24 mouse cellular contexts compared by ENCODE assay signal in genomic region chr13:24383885-24384284, GRCm38 (mm10). TPM values are rescaled to one million over a fixed set of nuclear protein-coding genes. Genes with fewer than 3 reads are reported as not detected.
DNase-seq lines count a peak whose midpoint lies in the region; ATAC-seq and TF ChIP-seq lines count a peak whose summit lies in the region.
"Had no signal": no experiment of that assay in that cellular context is flagged by ENCODE, and none has a peak within 500 bp of the region (broad histone marks: within the 10 kb centered on the region; RNA-seq: fewer than 3 reads in every experiment).

No protein-coding gene starts in this region.

- 0 out of 2 replicates have a peak overlapping the region, but pooled peaks have one; percentile 6 for H3K27ac ChIP-seq in midbrain, embryonic 14.5 days (replicated peaks; ENCODE audit: low read depth, low read length)
- H3K27ac ChIP-seq in midbrain, embryonic 11.5 days (ENCODE audit: low read depth, low read length), result no peak overlapping the region
- no peak overlapping the region for H3K27ac ChIP-seq in forebrain, embryonic 11.5 days (ENCODE audit: low read depth, low read length)
- H3K27ac ChIP-seq in forebrain, embryonic 15.5 days (replicated peaks), result no peak overlapping the region
- H3K27ac ChIP-seq in thymus, adult 2 months (ENCODE audit: control insufficient read depth, insufficient read depth, low read length), result no peak overlapping the region
- H3K27ac ChIP-seq: embryonic facial prominence, embryonic 13.5 days; intestine, embryonic 15.5 days; layer of hippocampus, adult 2 months; liver, embryonic 13.5 days had no signal

- WGBS in midbrain, embryonic 14.5 days, result 51% methylated on average over 3 of the region's 3 CpGs
- WGBS in midbrain, embryonic 11.5 days, result 81% methylated on average over 3 of the region's 3 CpGs
- 42% methylated on average over 3 of the region's 3 CpGs for WGBS in forebrain, embryonic 11.5 days
- WGBS in forebrain, embryonic 15.5 days, result 11% methylated on average over 3 of the region's 3 CpGs
- 78% methylated on average over 3 of the region's 3 CpGs for WGBS in lung, adult 2 months
- 98% methylated on average over 3 of the region's 3 CpGs for WGBS in thymus, adult 2 months

- no peaks in the 10 kb centered on the region for H3K4me1 ChIP-seq in midbrain, embryonic 14.5 days (ENCODE audit: control insufficient read depth, insufficient read depth, low read length)
- no peaks in the 10 kb centered on the region for H3K4me1 ChIP-seq in midbrain, embryonic 11.5 days (ENCODE audit: control insufficient read depth, insufficient read depth, low read length)
- H3K4me1 ChIP-seq in forebrain, embryonic 11.5 days (replicated peaks; ENCODE audit: control insufficient read depth, insufficient read depth, low read length), result no peaks in the 10 kb centered on the region; the same call in 1 of the 2 replicates
- H3K4me1 ChIP-seq in forebrain, embryonic 15.5 days, result peaks cover 10% of the 10 kb centered on the region; the same call in 1 of the 2 replicates
- H3K4me1 ChIP-seq in lung, adult 2 months (ENCODE audit: control insufficient read depth, insufficient read depth, low read length), result no peaks in the 10 kb centered on the region
- peaks cover 15% of the 10 kb centered on the region for H3K4me1 ChIP-seq in thymus, adult 2 months (replicated peaks; ENCODE audit: control insufficient read depth, insufficient read depth, low read length)
- H3K4me1 ChIP-seq: embryonic facial prominence, embryonic 13.5 days; intestine, embryonic 15.5 days; liver, embryonic 13.5 days had no signal

- peak; percentile 39 for DNase-seq in midbrain, embryonic 14.5 days
- no peak for DNase-seq in midbrain, embryonic 11.5 days (ENCODE audit: low spot score, missing footprints)
- no peak for DNase-seq in forebrain, embryonic 11.5 days (ENCODE audit: low spot score)
- peak; percentile 45 for DNase-seq in retina, postnatal 7 days (ENCODE audit: low read depth, low spot score)
- no peak for DNase-seq in lung, adult 2 months
- no peak for DNase-seq in thymus, adult 2 months
- DNase-seq: adrenal gland, adult 8-10 months; cerebellum, adult 8-10 months; cerebellum, postnatal 36 days; embryo, embryonic 11 days; heart, postnatal 4 days; kidney, adult 9 months; kidney, postnatal 25 days; liver, embryonic 13.5 days; lung, embryonic 14.5 days; right cerebral cortex, adult 18-20 months; right cerebral cortex, postnatal 4 days; thymus, postnatal 36 days had no signal

- no peak for TF ChIP-seq POLR2A in lung, adult 2 months (IDR thresholded peaks at IDR 0.05; ENCODE audit: borderline replicate concordance, extremely low read depth, low read depth, low read length)
- no peak for TF ChIP-seq POLR2A in thymus, adult 2 months (IDR thresholded peaks at IDR 0.05; ENCODE audit: control insufficient read depth, extremely low read depth, insufficient read depth, low read length, poor library complexity)

- H3K9me3 ChIP-seq in midbrain, embryonic 14.5 days (ENCODE audit: control insufficient read depth, low read length), result no peaks in the 10 kb centered on the region
- no peaks in the 10 kb centered on the region for H3K9me3 ChIP-seq in midbrain, embryonic 11.5 days (ENCODE audit: control insufficient read depth, low read length)
- H3K9me3 ChIP-seq in forebrain, embryonic 11.5 days (ENCODE audit: control insufficient read depth, low read length), result no peaks in the 10 kb centered on the region
- no peaks in the 10 kb centered on the region for H3K9me3 ChIP-seq in forebrain, embryonic 15.5 days
- H3K9me3 ChIP-seq: embryonic facial prominence, embryonic 13.5 days; intestine, embryonic 15.5 days; liver, embryonic 13.5 days had no signal

- H3K36me3 ChIP-seq in midbrain, embryonic 14.5 days (ENCODE audit: control insufficient read depth, insufficient read depth, low read length), result no peaks in the 10 kb centered on the region
- no peaks in the 10 kb centered on the region for H3K36me3 ChIP-seq in midbrain, embryonic 11.5 days (ENCODE audit: control insufficient read depth, insufficient read depth, low read length)
- no peaks in the 10 kb centered on the region for H3K36me3 ChIP-seq in forebrain, embryonic 11.5 days (ENCODE audit: control insufficient read depth, insufficient read depth, low read length)
- no peaks in the 10 kb centered on the region for H3K36me3 ChIP-seq in forebrain, embryonic 15.5 days
- H3K36me3 ChIP-seq in thymus, adult 2 months (ENCODE audit: control insufficient read depth, insufficient read depth, low read length), result no peaks in the 10 kb centered on the region
- H3K36me3 ChIP-seq: embryonic facial prominence, embryonic 13.5 days; intestine, embryonic 15.5 days; liver, embryonic 13.5 days had no signal

- H3K27me3 ChIP-seq in midbrain, embryonic 14.5 days (ENCODE audit: control insufficient read depth, insufficient read depth, low read length), result no peaks in the 10 kb centered on the region
- H3K27me3 ChIP-seq in midbrain, embryonic 11.5 days (ENCODE audit: control insufficient read depth, insufficient read depth, low read length), result no peaks in the 10 kb centered on the region
- H3K27me3 ChIP-seq in forebrain, embryonic 11.5 days (ENCODE audit: control insufficient read depth, insufficient read depth, low read length), result no peaks in the 10 kb centered on the region
- H3K27me3 ChIP-seq in forebrain, embryonic 15.5 days, result no peaks in the 10 kb centered on the region
- H3K27me3 ChIP-seq in thymus, adult 2 months (ENCODE audit: control insufficient read depth, insufficient read depth, low read length), result no peaks in the 10 kb centered on the region
- H3K27me3 ChIP-seq: embryonic facial prominence, embryonic 13.5 days; intestine, embryonic 15.5 days; liver, embryonic 13.5 days had no signal

- no peak overlapping the region for H3K9ac ChIP-seq in midbrain, embryonic 14.5 days (replicated peaks; ENCODE audit: low read length)
- no peak overlapping the region for H3K9ac ChIP-seq in midbrain, embryonic 11.5 days (ENCODE audit: low read length)
- H3K9ac ChIP-seq in forebrain, embryonic 11.5 days (ENCODE audit: low read length), result no peak overlapping the region
- H3K9ac ChIP-seq in forebrain, embryonic 15.5 days (replicated peaks), result no peak overlapping the region
- H3K9ac ChIP-seq: embryonic facial prominence, embryonic 13.5 days; intestine, embryonic 15.5 days; liver, embryonic 13.5 days; lung, embryonic 14.5 days had no signal

- TF ChIP-seq CTCF in lung, adult 2 months (IDR thresholded peaks at IDR 0.05; ENCODE audit: insufficient read depth, low read length), result no peak
- no peak for TF ChIP-seq CTCF in thymus, adult 2 months (IDR thresholded peaks at IDR 0.05; ENCODE audit: borderline replicate concordance, control insufficient read depth, extremely low read depth, insufficient read depth, low read length, poor library complexity)

- no peak overlapping the region for H3K4me3 ChIP-seq in midbrain, embryonic 14.5 days (replicated peaks; ENCODE audit: low read depth, low read length)
- H3K4me3 ChIP-seq in midbrain, embryonic 11.5 days (ENCODE audit: low read depth, low read length), result no peak overlapping the region
- H3K4me3 ChIP-seq in forebrain, embryonic 11.5 days (ENCODE audit: low read depth, low read length), result no peak overlapping the region
- H3K4me3 ChIP-seq in forebrain, embryonic 15.5 days, result no peak overlapping the region
- no peak overlapping the region for H3K4me3 ChIP-seq in lung, adult 2 months (replicated peaks; ENCODE audit: extremely low read depth, low read depth, low read length)
- H3K4me3 ChIP-seq in thymus, adult 2 months (ENCODE audit: control insufficient read depth, insufficient read depth, low read length), result no peak overlapping the region
- H3K4me3 ChIP-seq: embryonic facial prominence, embryonic 13.5 days; erythroblast, embryonic 14.5 days; intestine, embryonic 15.5 days; layer of hippocampus, adult 2 months; liver, embryonic 13.5 days had no signal

- no peak for ATAC-seq in midbrain, embryonic 14.5 days (ENCODE audit: low FRiP score, low TSS enrichment)
- no peak for ATAC-seq in midbrain, embryonic 11.5 days (ENCODE audit: low FRiP score)
- peak; percentile 67; the same call in 1 of the 2 replicates for ATAC-seq in forebrain, embryonic 11.5 days (replicated peaks; ENCODE audit: low FRiP score)
- peak; percentile 63 for ATAC-seq in forebrain, embryonic 15.5 days (replicated peaks)
- ATAC-seq: activated CD4-positive, CD25-positive, alpha-beta regulatory T cell, adult 4 months; intestine, embryonic 15.5 days had no signal

- H3K4me2 ChIP-seq in midbrain, embryonic 14.5 days (ENCODE audit: low read length), result no peak overlapping the region
- H3K4me2 ChIP-seq in midbrain, embryonic 11.5 days, result no peak overlapping the region
- no peak overlapping the region for H3K4me2 ChIP-seq in forebrain, embryonic 11.5 days (ENCODE audit: low read depth, low read length, severe bottlenecking)
- H3K4me2 ChIP-seq in forebrain, embryonic 15.5 days (replicated peaks), result no peak overlapping the region
- H3K4me2 ChIP-seq: embryonic facial prominence, embryonic 13.5 days; intestine, embryonic 15.5 days; liver, embryonic 13.5 days; lung, embryonic 14.5 days had no signal

RNA-seq across cellular contexts. Expression of gene Cmah, which starts 56.7 kb away (rescaled TPM):
- polyA plus RNA-seq in midbrain, embryonic 14.5 days (2014; fragmentation: Nextera tagmentation; extraction: Ambion mirVana), result 0.14 TPM in 1 of 2 replicates, not detected in the other
- polyA plus RNA-seq in midbrain, embryonic 11.5 days (2014; fragmentation: Nextera tagmentation; extraction: Ambion mirVana), result 0.37 and 0.40 TPM in 2 replicates
- 0.37 and 0.45 TPM in 2 replicates for polyA plus RNA-seq in forebrain, embryonic 11.5 days (2014; fragmentation: Nextera tagmentation; extraction: Ambion mirVana)
- polyA plus RNA-seq in forebrain, embryonic 15.5 days (2015; fragmentation: Nextera tagmentation; extraction: Ambion mirVana), result 0.11 and 0.22 TPM in 2 replicates
- polyA plus RNA-seq in lung, adult 2 months (2012; rRNA removed), result 2.7 and 3.5 TPM in 2 replicates
- 14.7 and 15.0 TPM in 2 replicates for polyA plus RNA-seq in thymus, adult 2 months (2012; rRNA removed)

Comparison
In these comparisons a context has a peak if more than half of its experiments do, and no peak if none do; other contexts are left out.
1. DNase-seq: peak in midbrain, embryonic 14.5 days (single experiment) and retina, postnatal 7 days (single experiment); none in midbrain, embryonic 11.5 days (single experiment), forebrain, embryonic 11.5 days (single experiment), lung, adult 2 months (single experiment) and thymus, adult 2 months (single experiment).
2. ATAC-seq: peak in forebrain, embryonic 11.5 days (single experiment) and forebrain, embryonic 15.5 days (single experiment); none in midbrain, embryonic 14.5 days (single experiment) and midbrain, embryonic 11.5 days (single experiment).